Mouse (Mus musculus): ENCODE measurements around the gene Ppcdc. TPM values are rescaled to one million over a fixed set of nuclear protein-coding genes. Genes with fewer than 3 reads are reported as not detected.
"Not testable (repeated sequence)": the region's sequence is repeated elsewhere in the genome, so short reads cannot be mapped to it uniquely, and the experiment has no call there.

Ppcdc gene
- polyA plus RNA-seq, 1 experiment from 2014 or later = 21.9 TPM

DNA sequence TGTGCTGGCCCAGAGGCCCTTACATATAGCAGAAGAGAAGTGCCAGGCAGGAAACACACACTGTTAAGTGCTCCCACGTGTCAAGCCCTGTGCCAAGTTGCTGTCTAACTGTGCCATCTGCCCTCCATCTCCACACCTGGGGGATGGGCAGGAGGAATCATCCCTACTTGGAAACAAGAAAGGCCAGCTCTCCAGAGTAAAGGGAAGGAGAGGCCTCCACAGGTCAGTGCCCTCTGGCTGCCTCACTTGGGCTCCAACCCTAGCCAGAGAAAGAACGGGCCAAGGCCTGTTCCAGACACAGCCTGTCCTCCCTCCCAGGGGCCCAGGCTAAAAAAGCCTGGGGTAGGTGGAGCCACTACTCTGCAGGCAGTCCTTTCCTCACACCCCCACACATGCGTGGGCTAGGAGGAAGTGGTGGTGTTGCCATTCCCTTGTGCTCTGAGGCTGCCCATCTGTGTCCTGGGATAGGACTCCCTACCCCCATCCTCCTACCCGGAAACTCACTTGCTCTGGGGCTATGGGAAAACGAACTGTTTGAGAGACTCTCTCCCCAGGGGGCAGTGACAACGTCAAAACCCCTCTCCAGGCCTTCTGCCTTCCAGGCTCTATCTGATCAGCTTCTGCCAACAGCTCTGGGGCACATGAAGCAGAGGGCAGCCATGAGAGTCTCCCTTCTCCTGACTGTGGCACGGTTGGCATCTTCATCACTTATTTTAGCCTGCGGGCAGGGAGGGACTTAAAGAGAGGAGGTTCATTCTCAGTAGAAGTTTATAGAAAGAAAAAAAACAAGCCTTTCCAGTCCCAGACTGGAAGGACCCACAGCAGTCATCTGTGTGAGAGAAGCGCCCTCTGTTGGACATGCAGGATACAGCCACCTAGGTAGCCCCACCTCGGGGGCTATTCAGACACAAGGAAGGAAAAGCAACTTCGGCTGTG lies 6.6 kb downstream of the Ppcdc start:
- H3K36me3 ChIP-seq (replicated peaks; ENCODE audit: control insufficient read depth, insufficient read depth) = no peaks in the 10 kb centered on the region; the same call in 1 of the 2 replicates
- H3K27ac ChIP-seq = 0 out of 2 replicates have a peak overlapping the region, but pooled peaks have one; percentile 12
- DNase-seq (ENCODE audit: low spot score) (peak; percentile 86), ATAC-seq (ENCODE audit: low FRiP score) (peak; percentile 67; the same call in 1 of the 2 replicates)
- no peaks in the 10 kb centered on the region for H3K27me3 ChIP-seq (ENCODE audit: control insufficient read depth, insufficient read depth, low read length)
- H3K4me3 ChIP-seq (replicated peaks; ENCODE audit: low read length) = no peak overlapping the region
- WGBS = 19% methylated on average over 11 of the region's 11 CpGs
- H3K9ac ChIP-seq = peak overlapping the region; percentile 33; the same call in 1 of the 2 replicates
- H3K4me1 ChIP-seq (replicated peaks; ENCODE audit: control insufficient read depth, insufficient read depth, low read length) = peaks cover 9% of the 10 kb centered on the region; the same call in 1 of the 2 replicates
- no peak overlapping the region for H3K4me2 ChIP-seq (replicated peaks)
- H3K9me3 ChIP-seq (ENCODE audit: control insufficient read depth, low read length) = no peaks in the 10 kb centered on the region

DNA sequence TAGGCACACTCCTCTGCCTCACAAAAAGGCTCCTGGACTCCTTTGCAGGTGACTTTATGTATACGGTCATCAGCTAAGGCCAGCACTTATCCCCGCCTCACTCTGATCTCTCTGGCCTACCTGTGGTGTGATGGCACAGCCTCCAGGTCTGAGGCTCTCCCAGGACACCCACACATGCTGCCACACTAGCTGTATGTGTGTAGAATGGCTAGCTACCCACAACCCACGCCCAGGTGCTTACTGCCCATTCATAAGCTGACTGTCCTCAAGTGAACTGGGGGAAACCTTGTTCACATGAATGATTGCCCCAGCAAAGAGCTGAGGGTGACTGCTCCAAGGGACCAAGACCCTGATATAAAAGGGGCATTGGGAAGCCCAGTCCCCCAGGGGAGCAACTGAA lies 7.4 kb downstream of the Ppcdc start:
- peaks cover 9% of the 10 kb centered on the region; the same call in 1 of the 2 replicates for H3K4me1 ChIP-seq (replicated peaks; ENCODE audit: control insufficient read depth, insufficient read depth, low read length)
- no peak overlapping the region for H3K4me3 ChIP-seq (replicated peaks; ENCODE audit: low read length)
- no peak overlapping the region for H3K27ac ChIP-seq
- H3K9me3 ChIP-seq (ENCODE audit: control insufficient read depth, low read length) = no peaks in the 10 kb centered on the region
- H3K36me3 ChIP-seq (replicated peaks; ENCODE audit: control insufficient read depth, insufficient read depth) = no peaks in the 10 kb centered on the region; the same call in 1 of the 2 replicates
- H3K27me3 ChIP-seq (ENCODE audit: control insufficient read depth, insufficient read depth, low read length) = no peaks in the 10 kb centered on the region
- ATAC-seq (ENCODE audit: low FRiP score) (no peak), DNase-seq (ENCODE audit: low spot score) (no peak)
- 96% methylated on average over 3 of the region's 3 CpGs for WGBS
- H3K9ac ChIP-seq = 0 out of 2 replicates have a peak overlapping the region, but pooled peaks have one; percentile 33
- no peak overlapping the region for H3K4me2 ChIP-seq (replicated peaks)

DNA sequence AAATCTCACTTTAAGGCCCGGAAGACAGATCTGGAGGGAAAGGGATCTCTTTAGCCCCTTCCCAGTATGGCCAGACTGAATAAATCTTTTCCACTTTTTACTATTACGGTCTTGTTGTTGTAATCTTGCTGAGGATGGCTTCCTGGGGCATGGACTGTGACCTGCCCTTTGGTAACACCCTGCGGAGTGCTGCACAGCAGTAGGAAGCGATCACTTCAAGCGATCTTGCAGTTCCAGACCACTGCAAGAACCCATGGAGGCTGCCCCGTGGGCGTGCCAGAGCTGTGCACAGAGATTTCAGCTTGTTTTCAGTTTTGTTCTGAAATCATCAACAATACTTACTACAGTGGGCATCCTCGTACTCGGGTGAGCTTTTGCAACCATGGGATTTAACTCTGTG lies 8.7 kb downstream of the Ppcdc start:
- no peak for DNase-seq (ENCODE audit: low spot score)
- Histone ChIP-seq H3K4me3 (replicated peaks; ENCODE audit: low read length) (no peak overlapping the region), H3K9me3 (ENCODE audit: control insufficient read depth, low read length) (no peaks in the 10 kb centered on the region), H3K4me1 (replicated peaks; ENCODE audit: control insufficient read depth, insufficient read depth, low read length) (peaks cover 9% of the 10 kb centered on the region; the same call in 1 of the 2 replicates), H3K36me3 (replicated peaks; ENCODE audit: control insufficient read depth, insufficient read depth) (no peaks in the 10 kb centered on the region), H3K9ac (no peak overlapping the region), H3K27ac (no peak overlapping the region), H3K4me2 (replicated peaks) (no peak overlapping the region), H3K27me3 (ENCODE audit: control insufficient read depth, insufficient read depth, low read length) (no peaks in the 10 kb centered on the region)
- 25% methylated on average over 9 of the region's 9 CpGs for WGBS
- no peak for ATAC-seq (ENCODE audit: low FRiP score)

DNA sequence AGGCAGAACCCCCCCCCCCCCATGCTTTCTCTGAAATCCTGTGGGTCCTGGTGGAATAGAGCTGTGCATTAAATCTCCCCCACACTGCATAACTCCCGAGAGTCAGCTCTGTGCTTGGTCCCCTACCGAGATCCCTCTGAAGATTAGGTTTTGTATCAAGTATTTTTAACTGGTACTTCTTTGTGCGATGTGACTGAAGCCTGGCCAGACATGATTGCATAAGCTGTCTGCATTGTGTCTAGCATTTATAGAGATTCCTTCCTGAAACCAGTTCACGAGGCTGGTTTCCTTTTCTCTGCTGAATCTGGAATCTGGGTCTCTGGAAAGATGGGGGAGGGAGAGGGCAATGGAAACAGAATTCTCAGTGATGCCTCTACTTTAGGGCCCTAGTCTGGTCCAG lies 11.5 kb downstream of the Ppcdc start:
- ATAC-seq (ENCODE audit: low FRiP score) (no peak), DNase-seq (ENCODE audit: low spot score) (no peak)
- Histone ChIP-seq H3K4me1 (replicated peaks; ENCODE audit: control insufficient read depth, insufficient read depth, low read length) (peaks cover 9% of the 10 kb centered on the region; the same call in 1 of the 2 replicates), H3K27ac (no peak overlapping the region), H3K4me3 (replicated peaks; ENCODE audit: low read length) (no peak overlapping the region), H3K27me3 (ENCODE audit: control insufficient read depth, insufficient read depth, low read length) (no peaks in the 10 kb centered on the region), H3K4me2 (replicated peaks) (no peak overlapping the region), H3K9me3 (ENCODE audit: control insufficient read depth, low read length) (no peaks in the 10 kb centered on the region), H3K9ac (no peak overlapping the region), H3K36me3 (replicated peaks; ENCODE audit: control insufficient read depth, insufficient read depth) (no peaks in the 10 kb centered on the region)
- WGBS = 64% methylated on average over 4 of the region's 4 CpGs

DNA sequence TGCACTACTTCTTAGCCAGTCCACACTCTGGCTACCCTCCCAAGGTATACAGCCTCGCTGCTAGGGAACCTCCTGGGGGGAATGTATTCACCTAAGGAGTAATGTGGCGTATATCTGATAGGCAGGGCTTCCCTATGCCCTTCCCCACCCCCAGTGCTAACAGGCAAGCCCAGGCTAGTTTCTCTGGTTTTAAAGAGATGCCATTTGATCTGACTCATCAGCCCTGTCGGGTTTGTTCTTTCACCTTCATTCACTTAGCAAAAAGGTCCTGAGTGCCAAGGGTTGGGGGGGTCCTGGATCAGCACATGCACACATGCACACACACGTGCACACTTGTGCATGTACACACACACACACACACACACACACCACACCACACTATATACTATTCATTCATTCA lies 12.0 kb downstream of the Ppcdc start:
- H3K4me3 ChIP-seq (replicated peaks; ENCODE audit: low read length) = no peak overlapping the region
- WGBS = 74% methylated on average over 4 of the region's 4 CpGs
- no peak overlapping the region for H3K4me2 ChIP-seq (replicated peaks)
- no peak for ATAC-seq (ENCODE audit: low FRiP score)
- no peaks in the 10 kb centered on the region for H3K9me3 ChIP-seq (ENCODE audit: control insufficient read depth, low read length)
- no peak for DNase-seq (ENCODE audit: low spot score)
- no peaks in the 10 kb centered on the region for H3K36me3 ChIP-seq (replicated peaks; ENCODE audit: control insufficient read depth, insufficient read depth)
- H3K27me3 ChIP-seq (ENCODE audit: control insufficient read depth, insufficient read depth, low read length) = no peaks in the 10 kb centered on the region
- no peak overlapping the region for H3K9ac ChIP-seq
- H3K27ac ChIP-seq = no peak overlapping the region
- H3K4me1 ChIP-seq (replicated peaks; ENCODE audit: control insufficient read depth, insufficient read depth, low read length) = peaks cover 6% of the 10 kb centered on the region; the same call in 1 of the 2 replicates

DNA sequence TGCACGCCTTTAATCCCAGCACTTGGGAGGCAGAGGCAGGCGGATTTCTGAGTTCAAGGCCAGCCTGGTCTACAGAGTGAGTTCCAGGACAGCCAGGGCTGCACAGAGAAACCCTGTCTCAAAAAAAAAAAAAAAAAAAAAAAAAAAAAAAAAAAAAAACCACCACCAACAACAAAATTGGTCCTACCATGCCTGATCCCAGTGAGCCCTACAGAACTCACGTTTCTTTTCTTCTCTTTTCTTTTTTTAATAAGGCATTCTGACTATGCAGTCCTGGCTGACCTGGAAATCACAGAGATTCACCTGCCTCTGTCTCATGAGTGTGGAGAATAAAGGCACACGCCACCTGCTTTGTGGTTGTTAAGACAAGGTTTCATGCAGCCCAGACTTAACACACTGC lies 12.8 kb downstream of the Ppcdc start:
- not testable (repeated sequence) for H3K4me2 ChIP-seq (replicated peaks); H3K27ac ChIP-seq; H3K27me3 ChIP-seq (ENCODE audit: control insufficient read depth, insufficient read depth, low read length); DNase-seq (ENCODE audit: low spot score); ATAC-seq (ENCODE audit: low FRiP score); H3K4me1 ChIP-seq (replicated peaks; ENCODE audit: control insufficient read depth, insufficient read depth, low read length); H3K4me3 ChIP-seq (replicated peaks; ENCODE audit: low read length); H3K9me3 ChIP-seq (ENCODE audit: control insufficient read depth, low read length); H3K9ac ChIP-seq; H3K36me3 ChIP-seq (replicated peaks; ENCODE audit: control insufficient read depth, insufficient read depth)
- 95% methylated on average over 4 of the region's 4 CpGs for WGBS

DNA sequence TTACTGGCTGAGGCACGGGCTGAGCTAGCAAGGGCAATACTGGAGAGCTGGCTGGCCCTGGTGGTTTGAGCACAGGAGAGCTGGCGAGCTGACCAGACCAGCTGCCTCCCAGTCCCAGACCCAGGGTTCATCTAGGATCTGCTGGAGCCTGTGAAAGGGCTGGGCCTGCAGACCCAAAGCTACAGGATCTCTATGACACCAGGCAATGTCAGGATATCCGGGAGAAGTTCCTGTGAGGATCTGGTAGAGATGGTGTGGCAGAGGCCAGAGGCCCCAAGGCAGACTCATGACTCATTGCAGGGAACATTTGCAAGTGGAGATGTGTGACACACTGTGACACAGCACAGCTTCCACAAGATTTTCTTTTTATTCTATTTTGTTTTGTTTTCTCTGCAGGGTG lies 14.8 kb downstream of the Ppcdc start:
- DNase-seq (ENCODE audit: low spot score) (no peak), ATAC-seq (ENCODE audit: low FRiP score) (no peak)
- WGBS = 85% methylated on average over 3 of the region's 3 CpGs
- no peak overlapping the region for H3K4me3 ChIP-seq (replicated peaks; ENCODE audit: low read length)
- H3K27me3 ChIP-seq (ENCODE audit: control insufficient read depth, insufficient read depth, low read length) = no peaks in the 10 kb centered on the region
- H3K9ac ChIP-seq = no peak overlapping the region
- no peaks in the 10 kb centered on the region for H3K4me1 ChIP-seq (replicated peaks; ENCODE audit: control insufficient read depth, insufficient read depth, low read length)
- no peaks in the 10 kb centered on the region for H3K9me3 ChIP-seq (ENCODE audit: control insufficient read depth, low read length)
- H3K4me2 ChIP-seq (replicated peaks) = no peak overlapping the region
- H3K36me3 ChIP-seq (replicated peaks; ENCODE audit: control insufficient read depth, insufficient read depth) = no peaks in the 10 kb centered on the region
- H3K27ac ChIP-seq = no peak overlapping the region

DNA sequence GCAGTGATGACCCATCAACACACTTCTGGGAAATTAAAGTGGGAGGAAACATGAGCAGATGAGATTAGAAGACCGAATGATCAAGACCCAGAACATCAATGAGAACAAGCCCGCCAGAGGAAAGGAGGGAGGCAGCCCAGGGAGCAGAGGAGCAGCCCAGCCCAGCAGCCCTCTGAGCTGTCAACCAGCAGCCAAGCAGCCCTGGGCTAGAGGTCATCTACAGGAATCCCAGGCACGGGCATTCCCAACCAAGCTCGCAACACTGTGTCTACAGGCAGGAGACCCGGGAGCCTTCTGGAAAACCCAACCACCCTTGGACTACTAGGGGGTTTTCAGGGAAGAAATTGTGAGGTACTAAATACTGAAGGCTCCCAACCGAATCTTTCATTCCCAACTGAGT lies 15.9 kb downstream of the Ppcdc start:
- DNase-seq (ENCODE audit: low spot score) (no peak), ATAC-seq (ENCODE audit: low FRiP score) (no peak)
- Histone ChIP-seq H3K36me3 (replicated peaks; ENCODE audit: control insufficient read depth, insufficient read depth) (no peaks in the 10 kb centered on the region), H3K27ac (no peak overlapping the region), H3K9ac (no peak overlapping the region), H3K9me3 (ENCODE audit: control insufficient read depth, low read length) (no peaks in the 10 kb centered on the region), H3K27me3 (ENCODE audit: control insufficient read depth, insufficient read depth, low read length) (no peaks in the 10 kb centered on the region), H3K4me2 (replicated peaks) (no peak overlapping the region), H3K4me3 (replicated peaks; ENCODE audit: low read length) (no peak overlapping the region), H3K4me1 (replicated peaks; ENCODE audit: control insufficient read depth, insufficient read depth, low read length) (no peaks in the 10 kb centered on the region)
- 79% methylated on average over 6 of the region's 6 CpGs for WGBS

DNA sequence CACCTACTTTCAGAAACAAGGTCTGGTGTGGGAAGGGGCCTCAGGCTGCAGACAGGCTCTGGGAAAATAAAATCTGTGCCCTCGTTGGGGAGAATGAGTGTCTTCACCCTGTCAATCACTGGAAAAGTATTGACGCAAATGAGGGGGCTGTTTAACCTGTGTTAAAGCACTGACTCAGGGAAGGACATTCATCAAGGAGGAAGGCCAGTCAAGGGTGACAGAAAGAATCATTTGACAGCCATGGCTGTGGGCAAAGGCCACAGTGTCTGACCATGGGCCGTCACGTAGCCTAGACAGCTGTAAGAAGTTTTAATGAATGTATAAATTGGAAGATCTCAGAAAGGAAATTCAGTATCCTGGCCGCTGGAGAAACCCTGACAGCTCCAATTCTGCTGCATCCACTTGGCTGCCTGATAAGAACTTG lies 18.2 kb downstream of the Ppcdc start:
- no peak for ATAC-seq (ENCODE audit: low FRiP score)
- Histone ChIP-seq H3K9me3 (ENCODE audit: control insufficient read depth, low read length) (no peaks in the 10 kb centered on the region), H3K4me2 (replicated peaks) (no peak overlapping the region), H3K4me1 (replicated peaks; ENCODE audit: control insufficient read depth, insufficient read depth, low read length) (no peaks in the 10 kb centered on the region), H3K36me3 (replicated peaks; ENCODE audit: control insufficient read depth, insufficient read depth) (no peaks in the 10 kb centered on the region), H3K9ac (no peak overlapping the region), H3K4me3 (replicated peaks; ENCODE audit: low read length) (no peak overlapping the region), H3K27ac (no peak overlapping the region), H3K27me3 (ENCODE audit: control insufficient read depth, insufficient read depth, low read length) (no peaks in the 10 kb centered on the region)
- WGBS = 50% methylated on average over 5 of the region's 5 CpGs
- no peak for DNase-seq (ENCODE audit: low spot score)

All from hindbrain, embryonic 14.5 days (tissue).